Mouse (Mus musculus) retina, postnatal 1 day (tissue): ENCODE data around the gene Gm13078.

Source experiments
- DNase-seq: peaks from one replicate; pipeline ENCODE4 v3.0.0-alpha.2; 2012

Gm13078 gene

GRCm38 (mm10) chr4:143719155-143719554 lies at the start of gene Gm13078:
TSS of gene Gm13078 (plus strand) at chr4:143719455.
- no peak for DNase-seq

- no peak for DNase-seq
Observed at GRCm38 (mm10) chr4:143702611-143703010, 16.6 kb upstream of the Gm13078 start, which contains the start of gene Gm13089. TSS of gene Gm13089 (minus strand) at chr4:143702711.
